Mouse (Mus musculus): ENCODE measurements around the gene Tmem164. TPM values are rescaled to one million over a fixed set of nuclear protein-coding genes. Genes with fewer than 3 reads are reported as not detected.

Tmem164 gene
- total RNA-seq, 2 experiments from 2014 or later: 30.2 to 31.1 TPM

GRCm38 (mm10) chrX:142685676-142686075 is 4.5 kb downstream of the Tmem164 start:
- DNase-seq (ENCODE audit: low spot score in 2 of 2): no peak

GRCm38 (mm10) chrX:142688509-142688908 is 7.3 kb downstream of the Tmem164 start:
- DNase-seq (ENCODE audit: low spot score in 2 of 2): no peak

- DNase-seq (ENCODE audit: low spot score in 2 of 2): no peak
Measured at GRCm38 (mm10) chrX:142693256-142693655, 12.1 kb downstream of the Tmem164 start.

GRCm38 (mm10) chrX:142694338-142694737 is 13.1 kb downstream of the Tmem164 start:
- DNase-seq (ENCODE audit: low spot score in 2 of 2): no peak

GRCm38 (mm10) chrX:142694856-142695255 is 13.7 kb downstream of the Tmem164 start:
- no peak for DNase-seq (ENCODE audit: low spot score in 2 of 2)

GRCm38 (mm10) chrX:142696789-142697188 is 15.6 kb downstream of the Tmem164 start:
- no peak for DNase-seq (ENCODE audit: low spot score in 2 of 2)

- no peak for DNase-seq (ENCODE audit: low spot score in 2 of 2)
Measured at GRCm38 (mm10) chrX:142697545-142698204, 16.5 kb downstream of the Tmem164 start.

- DNase-seq (ENCODE audit: low spot score in 2 of 2): no peak
Measured at GRCm38 (mm10) chrX:142698212-142698611, 17.0 kb downstream of the Tmem164 start.

GRCm38 (mm10) chrX:142702094-142702493 is 20.9 kb downstream of the Tmem164 start:
- no peak for DNase-seq (ENCODE audit: low spot score in 2 of 2)

- no peak for DNase-seq (ENCODE audit: low spot score in 2 of 2)
Measured at GRCm38 (mm10) chrX:142702566-142702965, 21.4 kb downstream of the Tmem164 start.

GRCm38 (mm10) chrX:142703953-142704352 is 22.7 kb downstream of the Tmem164 start:
- DNase-seq (ENCODE audit: low spot score in 2 of 2): no peak

GRCm38 (mm10) chrX:142708257-142708656 is 27.1 kb downstream of the Tmem164 start:
- no peak for DNase-seq (ENCODE audit: low spot score in 2 of 2)

GRCm38 (mm10) chrX:142716014-142716413 is 34.8 kb downstream of the Tmem164 start:
- no peak for DNase-seq (ENCODE audit: low spot score in 2 of 2)

GRCm38 (mm10) chrX:142717958-142718478 is 36.8 kb downstream of the Tmem164 start:
- DNase-seq (ENCODE audit: low spot score in 2 of 2): no peak

GRCm38 (mm10) chrX:142718759-142719158 is 37.6 kb downstream of the Tmem164 start:
- no peak for DNase-seq (ENCODE audit: low spot score in 2 of 2)

- no peak for DNase-seq (ENCODE audit: low spot score in 2 of 2)
Measured at GRCm38 (mm10) chrX:142721897-142722296, 40.7 kb downstream of the Tmem164 start.

GRCm38 (mm10) chrX:142724203-142724602 is 43.0 kb downstream of the Tmem164 start:
- DNase-seq (ENCODE audit: low spot score in 2 of 2): no peak

GRCm38 (mm10) chrX:142725571-142725970 is 44.4 kb downstream of the Tmem164 start:
- no peak for DNase-seq (ENCODE audit: low spot score in 2 of 2)

- DNase-seq (ENCODE audit: low spot score in 2 of 2): no peak
Measured at GRCm38 (mm10) chrX:142726311-142726710, 45.1 kb downstream of the Tmem164 start.

- no peak for DNase-seq (ENCODE audit: low spot score in 2 of 2)
Measured at GRCm38 (mm10) chrX:142727847-142728246, 46.6 kb downstream of the Tmem164 start.

GRCm38 (mm10) chrX:142729040-142729439 is 47.8 kb downstream of the Tmem164 start:
- DNase-seq (ENCODE audit: low spot score in 2 of 2): no peak

- DNase-seq (ENCODE audit: low spot score in 2 of 2): no peak
Measured at GRCm38 (mm10) chrX:142729482-142729881, 48.3 kb downstream of the Tmem164 start.

- DNase-seq (ENCODE audit: low spot score in 2 of 2): no peak
Measured at GRCm38 (mm10) chrX:142737099-142737498, 55.9 kb downstream of the Tmem164 start.
